Mouse (Mus musculus): ENCODE measurements around the gene Sars.
A peak's percentile ranks its signal among the peaks of the same experiment; 100 is the strongest.

Gene Sars

DNA sequence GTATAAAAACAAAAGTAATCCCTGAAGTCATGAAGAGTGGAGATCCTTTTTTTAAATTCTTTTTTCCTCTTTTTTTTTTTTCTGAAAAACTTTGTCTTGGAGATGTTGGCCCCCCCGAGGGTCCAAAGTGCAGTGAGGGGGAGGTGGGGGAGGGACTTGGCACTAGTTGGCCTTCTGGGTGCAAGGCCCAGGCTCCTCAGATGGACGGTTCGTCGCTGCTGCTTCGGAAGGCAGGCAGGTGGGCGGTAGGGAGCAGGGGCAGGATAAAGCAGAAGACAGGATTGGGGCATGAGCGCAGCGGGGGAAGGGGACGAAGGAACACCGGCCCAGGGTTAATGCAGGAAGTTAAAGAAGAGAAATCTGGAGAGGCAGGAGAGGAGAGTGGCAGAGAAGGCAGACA is 52.7 kb downstream of the Sars start:
- no peak for DNase-seq (ENCODE audit: low spot score)

DNA sequence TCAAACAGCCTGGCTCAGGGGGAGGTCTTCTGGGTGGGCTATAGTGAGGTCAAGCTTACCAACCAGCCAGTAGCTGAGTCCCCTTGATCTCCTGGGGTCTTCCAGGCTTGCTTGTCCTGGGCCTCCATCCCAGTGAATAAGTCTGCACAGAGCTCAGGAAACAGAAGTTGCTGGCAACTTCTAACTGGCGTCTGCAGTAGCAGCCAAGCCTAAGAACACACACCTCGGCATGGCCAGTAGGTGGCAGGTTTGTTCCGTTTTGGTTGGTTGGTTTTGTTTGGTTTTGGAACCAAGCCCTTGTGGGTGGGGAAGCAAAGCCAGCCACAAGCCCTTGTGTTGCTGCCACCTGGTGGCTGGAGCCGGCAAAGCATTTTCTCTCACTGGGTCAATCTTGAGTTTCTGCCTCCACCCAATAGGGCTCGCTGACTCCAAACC is 55.9 kb downstream of the Sars start:
- peak; percentile 84 for DNase-seq (ENCODE audit: low spot score)

- DNase-seq (ENCODE audit: low spot score): no peak
These were observed 58.8 kb downstream of the Sars start for GRCm38 (mm10) chr3:108386186-108386585.

DNA sequence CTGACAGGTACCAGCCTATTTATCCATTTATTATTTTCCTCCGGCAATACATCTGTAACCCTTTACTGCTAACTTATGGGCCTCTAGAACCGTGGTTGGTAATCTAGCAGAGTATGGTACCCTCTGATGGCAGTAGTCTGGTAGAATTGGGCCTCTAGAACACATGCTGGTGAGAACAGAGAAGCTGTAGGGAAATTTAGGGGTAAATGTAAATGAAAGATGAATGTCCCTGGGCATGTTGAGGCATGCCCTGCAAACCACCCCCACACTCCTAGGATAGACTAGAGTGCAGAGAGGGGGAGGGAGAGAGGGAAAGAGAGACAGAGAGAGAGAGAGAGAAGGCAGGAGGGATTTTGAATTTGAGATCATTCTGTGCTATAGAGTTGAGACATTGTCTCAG is 60.6 kb downstream of the Sars start:
- DNase-seq (ENCODE audit: low spot score): no peak

DNA sequence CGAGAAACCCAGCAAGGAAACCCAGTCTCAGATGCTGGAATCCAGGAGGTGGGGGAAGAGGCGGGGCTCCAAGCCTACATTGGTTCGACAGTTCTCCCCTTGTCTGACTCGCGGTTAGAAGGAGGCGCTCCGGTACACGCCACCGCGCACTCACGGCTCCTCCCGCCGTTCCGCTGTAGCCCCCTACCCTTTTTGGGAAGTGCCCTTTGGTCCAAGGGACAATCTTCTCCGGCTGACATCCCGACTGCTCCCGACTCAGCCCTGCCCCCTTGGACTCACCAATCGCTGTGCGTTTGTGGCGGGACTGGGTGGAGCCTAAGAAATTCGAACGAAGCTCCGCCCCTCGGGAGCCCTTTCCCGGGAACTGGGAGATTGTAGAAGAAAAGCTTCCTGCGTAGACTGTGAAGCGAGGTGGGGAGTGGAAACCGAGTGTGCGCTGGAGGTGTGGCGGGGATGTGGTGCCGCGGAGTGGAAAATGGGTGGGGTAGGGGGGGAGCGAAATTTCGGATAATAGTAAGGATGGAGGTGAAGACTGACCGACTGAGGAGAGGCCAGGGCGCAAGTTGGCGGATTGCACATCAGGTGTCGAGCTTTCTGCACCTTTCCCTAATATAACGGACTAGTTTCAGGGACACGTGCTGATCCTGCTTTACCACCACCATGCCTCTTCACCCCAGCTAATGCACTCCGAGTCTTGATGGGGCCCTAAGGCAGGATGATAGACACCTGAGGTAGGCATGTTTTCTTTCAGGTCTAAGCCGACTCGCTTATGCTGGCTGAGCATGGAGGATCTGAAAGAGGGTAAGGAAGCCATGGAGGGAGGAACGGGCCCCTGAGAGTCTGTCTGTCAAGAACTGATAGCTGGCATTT is 61.3 kb downstream of the Sars start, which contains the start of gene Psrc1:
TSS of gene Psrc1 (plus strand) at position 355 of the 870 bp plus-strand sequence.
- DNase-seq (ENCODE audit: low spot score): peak; percentile 78

- no peak for DNase-seq (ENCODE audit: low spot score)
These were observed 62.8 kb downstream of the Sars start for GRCm38 (mm10) chr3:108381945-108382875.

- no peak for DNase-seq (ENCODE audit: low spot score)
These were observed 64.3 kb downstream of the Sars start for GRCm38 (mm10) chr3:108380695-108381094.

DNA sequence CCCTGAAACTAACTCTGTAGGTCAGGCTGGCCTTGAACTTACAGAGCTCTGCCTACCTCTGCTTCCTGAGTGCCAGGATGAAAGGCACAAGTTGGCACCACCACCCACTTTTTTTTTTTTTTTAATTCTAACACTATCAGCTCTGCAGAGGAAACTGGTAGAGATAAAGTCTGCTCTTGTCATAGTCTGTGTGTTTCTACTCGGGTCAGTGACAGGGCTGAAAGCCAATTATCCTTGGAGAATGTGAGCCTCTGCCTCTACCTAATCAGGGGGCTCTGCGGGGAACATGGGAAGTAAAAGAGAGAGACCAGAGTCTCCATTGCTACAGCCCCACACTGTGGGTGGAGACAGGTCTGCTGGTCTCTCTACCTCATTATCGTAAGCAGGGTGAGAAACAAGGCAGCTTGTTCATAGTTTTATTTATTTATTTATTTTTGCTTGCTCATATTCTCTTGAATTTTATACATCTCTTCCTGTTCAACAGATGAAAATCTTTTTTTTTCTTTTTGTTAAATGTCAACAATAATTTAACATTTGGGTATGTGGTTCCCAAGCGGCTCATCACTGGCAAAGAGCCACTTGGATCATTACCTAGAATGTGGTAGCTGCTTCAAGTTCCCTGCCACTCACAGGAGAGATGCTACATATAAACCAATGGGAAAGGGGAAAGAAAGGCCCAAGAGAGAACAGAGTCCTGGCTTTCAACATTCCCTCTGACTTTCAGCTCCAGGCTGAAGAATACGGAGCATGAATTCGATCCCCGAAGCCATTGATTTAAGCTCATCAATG is 65.9 kb downstream of the Sars start:
- no peak for DNase-seq (ENCODE audit: low spot score)

All from ovary, adult 18-20 months (tissue).